In genomic region chr11:53871786-53872507, GRCm38 (mm10) we compare ENCODE assay signal across 21 mouse cellular contexts. TPM values are rescaled to one million over a fixed set of nuclear protein-coding genes. Genes with fewer than 3 reads are reported as not detected.
DNase-seq lines count a peak whose midpoint lies in the region; ATAC-seq and TF ChIP-seq lines count a peak whose summit lies in the region.
"Had no signal": no experiment of that assay in that cellular context is flagged by ENCODE, and none has a peak within 500 bp of the region (broad histone marks: within the 10 kb centered on the region; RNA-seq: fewer than 3 reads in every experiment).

No protein-coding gene starts in this region.

- no peak for TF ChIP-seq CTCF in heart, postnatal 0 days (IDR thresholded peaks at IDR 0.05; ENCODE audit: low read depth)
- no peak for TF ChIP-seq CTCF in stomach, postnatal 0 days (IDR thresholded peaks at IDR 0.05; ENCODE audit: low read depth)

- WGBS in heart, postnatal 0 days, result 76% methylated on average over 2 of the region's 2 CpGs
- WGBS in stomach, postnatal 0 days, result 76% methylated on average over 2 of the region's 2 CpGs

- no peak overlapping the region for H3K9ac ChIP-seq in heart, postnatal 0 days (replicated peaks; ENCODE audit: low read depth, low read length)
- no peak overlapping the region for H3K9ac ChIP-seq in stomach, postnatal 0 days (ENCODE audit: low read length)
- H3K9ac ChIP-seq: embryonic facial prominence, embryonic 12.5 days; heart, embryonic 13.5 days; hindbrain, embryonic 12.5 days; intestine, embryonic 15.5 days had no signal

- no peak overlapping the region for H3K4me3 ChIP-seq in heart, postnatal 0 days (ENCODE audit: low read depth, low read length)
- no peak overlapping the region for H3K4me3 ChIP-seq in stomach, postnatal 0 days (ENCODE audit: low read depth, low read length)
- H3K4me3 ChIP-seq: embryonic facial prominence, embryonic 12.5 days; forebrain, embryonic 10.5 days; heart, embryonic 13.5 days; hindbrain, embryonic 12.5 days; intestine, embryonic 15.5 days; layer of hippocampus, adult 2 months; left cerebral cortex, adult 2 months had no signal

- H3K27ac ChIP-seq in heart, postnatal 0 days (ENCODE audit: low read depth), result 0 out of 2 replicates have a peak overlapping the region, but pooled peaks have one; percentile 30
- no peak overlapping the region for H3K27ac ChIP-seq in stomach, postnatal 0 days (replicated peaks)
- H3K27ac ChIP-seq: embryonic facial prominence, embryonic 12.5 days; forebrain, embryonic 10.5 days; hindbrain, embryonic 12.5 days; intestine, embryonic 15.5 days; layer of hippocampus, adult 2 months; left cerebral cortex, adult 2 months had no signal

- no peaks in the 10 kb centered on the region for H3K27me3 ChIP-seq in heart, postnatal 0 days (ENCODE audit: control insufficient read depth, insufficient read depth, low read length)
- H3K27me3 ChIP-seq in stomach, postnatal 0 days (ENCODE audit: control insufficient read depth, insufficient read depth, low read length), result no peaks in the 10 kb centered on the region
- H3K27me3 ChIP-seq: embryonic facial prominence, embryonic 12.5 days; heart, embryonic 13.5 days; hindbrain, embryonic 12.5 days; intestine, embryonic 15.5 days had no signal

- no peak overlapping the region for H3K4me2 ChIP-seq in heart, postnatal 0 days (ENCODE audit: low read depth, low read length)
- no peak overlapping the region for H3K4me2 ChIP-seq in stomach, postnatal 0 days (replicated peaks; ENCODE audit: low read depth)
- H3K4me2 ChIP-seq: embryonic facial prominence, embryonic 12.5 days; heart, embryonic 13.5 days; hindbrain, embryonic 12.5 days; intestine, embryonic 15.5 days had no signal

- DNase-seq in adrenal gland, adult (ENCODE audit: inconsistent age in 2 of 2, low spot score in 1 of 2), result peak; percentile 66 to 84
- no peak for DNase-seq in adrenal gland, postnatal 25 days
- DNase-seq in heart, postnatal 0 days (ENCODE audit: low spot score), result peak; percentile 14
- no peak for DNase-seq in heart, postnatal 10 days
- peak; percentile 50 for DNase-seq in ovary, adult 18-20 months (ENCODE audit: low spot score)
- DNase-seq in ovary, postnatal 36 days (ENCODE audit: low spot score), result no peak
- DNase-seq in stomach, postnatal 0 days (ENCODE audit: low spot score), result no peak
- no peak for DNase-seq in cerebellum, adult 11 months
- DNase-seq: cerebellum, adult 18-20 months; gastrocnemius, postnatal 25 days; lung, adult 2 months; midbrain, embryonic 14.5 days; right cerebral cortex, postnatal 25 days; thymus, postnatal 25 days had no signal

- intact Hi-C loops in heart, postnatal 10 days (cut with DNase I), result no loop called here

- peaks cover 26% of the 10 kb centered on the region for H3K36me3 ChIP-seq in heart, postnatal 0 days (replicated peaks; ENCODE audit: control insufficient read depth, insufficient read depth, low read length)
- 0 out of 2 replicates have a peak, but pooled peaks cover 2% of the 10 kb centered on the region for H3K36me3 ChIP-seq in stomach, postnatal 0 days (ENCODE audit: control insufficient read depth, insufficient read depth, low read length)
- H3K36me3 ChIP-seq: intestine, embryonic 15.5 days had no signal

- H3K9me3 ChIP-seq in heart, postnatal 0 days (replicated peaks; ENCODE audit: control insufficient read depth, low read length), result no peaks in the 10 kb centered on the region
- no peaks in the 10 kb centered on the region for H3K9me3 ChIP-seq in stomach, postnatal 0 days (ENCODE audit: control insufficient read depth, low read length)
- H3K9me3 ChIP-seq: embryonic facial prominence, embryonic 12.5 days; forebrain, embryonic 10.5 days; heart, embryonic 13.5 days; hindbrain, embryonic 12.5 days; intestine, embryonic 15.5 days had no signal

- 0 out of 2 replicates have a peak, but pooled peaks cover 10% of the 10 kb centered on the region for H3K4me1 ChIP-seq in heart, postnatal 0 days (ENCODE audit: control insufficient read depth, insufficient read depth)
- no peaks in the 10 kb centered on the region for H3K4me1 ChIP-seq in stomach, postnatal 0 days (replicated peaks; ENCODE audit: control insufficient read depth, insufficient read depth)
- H3K4me1 ChIP-seq: embryonic facial prominence, embryonic 12.5 days; forebrain, embryonic 10.5 days; hindbrain, embryonic 12.5 days had no signal

- no peak for TF ChIP-seq EP300 in heart, postnatal 0 days (IDR thresholded peaks at IDR 0.05; ENCODE audit: low read depth)
- no peak for TF ChIP-seq EP300 in stomach, postnatal 0 days (optimal IDR thresholded peaks at IDR 0.05)

- ATAC-seq in heart, postnatal 0 days (ENCODE audit: insufficient read depth, low read depth), result peak; percentile 11; the same call in 1 of the 2 replicates
- peak; percentile 24; the same call in 1 of the 2 replicates for ATAC-seq in stomach, postnatal 0 days (ENCODE audit: low FRiP score, low TSS enrichment)
- ATAC-seq: intestine, embryonic 15.5 days had no signal

RNA-seq across cellular contexts. Expression of gene Gm12216, which starts 12.9 kb away (rescaled TPM):
- total RNA-seq in adrenal gland, postnatal 25 days (2021), result 12.0 and 19.8 TPM in 2 replicates
- total RNA-seq in heart, postnatal 0 days (2014; rRNA removed; ENCODE audit: low replicate concordance), result not detected in 2 replicates
- 1.2 and 1.6 TPM in 2 replicates for polyA plus RNA-seq in heart, postnatal 0 days (2015; fragmentation: Nextera tagmentation; extraction: Ambion mirVana)
- 1 to 10 TPM; 1.9 to 2.0 TPM for total RNA-seq in heart, postnatal 10 days (2021)
- polyA plus RNA-seq in stomach, postnatal 0 days (2015; fragmentation: Nextera tagmentation; extraction: Ambion mirVana), result 1.9 and 2.3 TPM in 2 replicates
- polyA plus RNA-seq: hindbrain, embryonic 12.5 days had no signal

RNA-seq across cellular contexts. Expression of gene Slc22a5, which starts 19.5 kb away (rescaled TPM):
- 29.0 and 39.4 TPM in 2 replicates for total RNA-seq in adrenal gland, postnatal 25 days (2021)
- 14.5 and 15.6 TPM in 2 replicates for total RNA-seq in heart, postnatal 0 days (2014; rRNA removed; ENCODE audit: low replicate concordance)
- polyA plus RNA-seq in heart, postnatal 0 days (2015; fragmentation: Nextera tagmentation; extraction: Ambion mirVana), result 13.3 and 14.5 TPM in 2 replicates
- 10 to 100 TPM; 18.3 to 20.9 TPM for total RNA-seq in heart, postnatal 10 days (2021)
- 9.4 and 10.1 TPM in 2 replicates for polyA plus RNA-seq in stomach, postnatal 0 days (2015; fragmentation: Nextera tagmentation; extraction: Ambion mirVana)

Comparison
In these comparisons a context has a peak if more than half of its experiments do, and no peak if none do; other contexts are left out.
1. DNase-seq: peak in adrenal gland, adult (2 of 2), heart, postnatal 0 days (single experiment) and ovary, adult 18-20 months (single experiment); none in adrenal gland, postnatal 25 days (single experiment), heart, postnatal 10 days (0 of 2), ovary, postnatal 36 days (single experiment), stomach, postnatal 0 days (single experiment) and cerebellum, adult 11 months (single experiment).